Mouse (Mus musculus) skeletal muscle tissue, adult 2 months (tissue): ENCODE measurements around the gene Olfr1030.
"Not testable (repeated sequence)": the region's sequence is repeated elsewhere in the genome, so short reads cannot be mapped to it uniquely, and the experiment has no call there.

Source experiments
- DNase-seq: peaks from one replicate; pipeline ENCODE4 v3.0.0-alpha.2; 2012; ENCODE audit warnings: low read depth, low spot score

Gene Olfr1030

DNA sequence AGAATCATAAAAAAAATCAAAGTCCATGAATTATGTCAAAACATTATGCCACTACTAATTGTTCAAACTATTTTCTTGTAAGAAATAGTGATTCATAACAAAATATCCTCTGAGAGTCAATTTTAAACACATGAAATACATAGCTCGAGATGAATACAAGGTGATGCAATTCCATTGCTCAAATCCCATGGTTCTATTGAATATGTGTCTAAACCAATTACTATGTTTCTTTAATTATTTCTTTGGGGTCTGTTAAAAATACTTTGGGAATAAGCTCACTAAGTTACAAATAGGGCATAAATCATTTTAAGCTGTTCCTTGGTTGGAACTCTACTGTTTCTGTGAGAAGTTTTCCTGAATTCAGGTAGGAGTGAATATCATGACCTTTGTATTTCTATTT is at the start of gene Olfr1030:
TSS of gene Olfr1030 (plus strand) at position 301 of the 400 bp plus-strand sequence.
- DNase-seq: no peak

DNA sequence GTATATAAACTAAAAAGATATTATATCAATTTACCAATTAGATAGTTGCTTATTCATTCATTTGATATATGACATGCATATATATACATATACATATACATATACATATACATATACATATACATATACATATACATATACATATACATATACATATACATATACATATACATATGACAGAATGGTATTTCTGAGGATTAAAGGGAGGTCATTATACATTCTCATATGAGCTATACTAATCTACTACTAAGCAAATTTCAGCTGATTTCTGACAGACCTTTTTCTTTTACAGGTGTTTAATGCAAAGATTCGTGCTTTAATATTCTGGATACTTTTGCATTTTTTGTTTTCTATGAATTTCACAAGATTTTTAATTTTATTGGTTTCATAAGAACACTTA is 28.9 kb upstream of the Olfr1030 start, which contains the start of gene Olfr1028:
TSS of gene Olfr1028 (plus strand) at position 301 of the 400 bp plus-strand sequence.
- no peak for DNase-seq

DNA sequence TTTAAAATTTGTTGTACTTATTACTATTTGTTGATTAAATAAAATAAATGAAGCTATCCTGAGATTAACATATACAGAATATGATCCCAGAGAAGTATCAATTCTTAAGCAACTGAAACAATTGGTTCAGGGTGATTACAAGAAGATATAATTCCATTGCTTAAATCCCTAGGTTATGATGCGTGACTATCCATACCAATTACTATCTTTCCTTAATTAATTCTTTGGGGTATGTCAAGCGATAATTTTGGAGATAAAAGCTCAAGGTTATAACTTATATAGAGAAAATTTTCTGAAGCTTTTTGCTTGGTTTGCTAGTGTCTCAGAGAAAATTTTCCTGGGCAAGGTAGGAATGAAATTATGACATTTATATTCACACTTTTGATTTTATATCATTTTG is 5.5 kb upstream of the Olfr1030 start, which contains the start of gene Olfr1029:
TSS of gene Olfr1029 (plus strand) at position 301 of the 400 bp plus-strand sequence.
- no peak for DNase-seq

DNA sequence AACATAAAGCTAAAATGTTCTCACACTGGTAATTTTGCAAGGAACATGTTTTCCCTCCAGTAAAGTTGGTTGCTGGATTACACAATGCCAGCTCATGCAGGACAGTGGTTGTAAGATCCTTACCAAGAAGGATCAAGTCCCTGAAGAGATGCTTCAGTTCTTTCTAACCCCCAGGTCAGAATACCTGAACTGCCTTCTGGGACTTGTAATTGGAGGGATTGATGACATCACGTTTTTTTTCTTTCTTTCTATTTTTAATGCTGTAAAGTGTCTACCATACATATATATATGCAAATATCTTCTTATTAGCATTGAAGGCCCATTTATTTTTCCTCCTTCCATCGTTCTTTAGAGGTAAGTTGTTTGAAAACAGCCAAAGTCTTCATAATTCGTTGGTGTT is 10.9 kb downstream of the Olfr1030 start, which contains the start of gene Olfr1031:
TSS of gene Olfr1031 (plus strand) at position 301 of the 400 bp plus-strand sequence.
- no peak for DNase-seq

DNA sequence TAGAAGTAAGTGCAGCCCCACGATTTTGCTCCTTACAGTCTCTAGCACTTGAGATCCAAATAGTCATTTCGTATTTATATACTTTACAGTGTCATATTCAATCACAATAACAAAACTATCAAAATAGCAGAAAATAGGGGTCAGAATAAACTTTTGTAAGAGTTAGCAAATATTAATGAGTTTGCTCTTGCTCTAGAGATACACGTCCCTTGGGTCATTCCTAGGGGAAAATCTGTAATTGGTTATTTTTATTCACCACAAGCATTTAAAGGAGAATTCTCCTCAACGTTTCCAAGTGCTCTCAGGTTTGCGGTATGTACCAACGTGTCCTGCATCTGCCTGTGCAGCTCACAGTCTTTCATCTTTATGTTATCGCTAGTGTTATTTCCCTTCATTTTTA is 26.2 kb downstream of the Olfr1030 start, which contains the start of gene Olfr1032:
TSS of gene Olfr1032 (plus strand) at position 301 of the 400 bp plus-strand sequence.
- no peak for DNase-seq

DNA sequence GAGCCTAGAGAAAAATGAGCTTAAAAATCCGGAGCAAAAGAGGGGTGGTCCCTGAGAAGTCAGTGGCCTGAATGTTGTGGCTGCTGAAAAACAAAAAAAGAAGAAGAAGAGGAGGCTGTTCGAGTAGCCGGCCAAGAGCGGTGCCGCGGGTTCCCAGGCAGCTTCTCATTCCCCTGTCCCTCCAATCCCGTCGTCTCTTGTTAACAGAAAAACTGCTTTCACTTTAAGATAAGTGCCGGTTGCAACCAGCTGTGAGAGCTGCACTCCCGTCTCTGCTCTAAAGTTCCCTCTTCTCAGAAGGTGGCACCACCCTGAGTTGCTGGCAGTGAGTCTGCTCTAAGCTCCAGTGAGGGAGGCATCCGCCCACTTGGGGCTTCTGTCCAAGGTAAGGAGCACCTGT is 41.3 kb downstream of the Olfr1030 start, which contains the start of gene Olfr1033:
TSS of gene Olfr1033 (plus strand) at position 228 of the 400 bp plus-strand sequence.
- DNase-seq: peak; percentile 5

GRCm38 (mm10) chr2:86021518-86021917 is 42.4 kb downstream of the Olfr1030 start:
- DNase-seq: not testable (repeated sequence)
